Mouse (Mus musculus) lung, adult 2 months (tissue): ENCODE data around the gene Smo.

Source experiments
- CTCF ChIP-seq: fragments of 200-500 bp; IDR thresholded peaks from 2 replicates; pipeline ENCODE4 v1.5.1; 2011; ENCODE audit warnings: mild to moderate bottlenecking, low read length, control low read depth; ENCODE audit not compliant: insufficient read depth
- POLR2A ChIP-seq: fragments of 200-500 bp; IDR thresholded peaks from 2 replicates; pipeline ENCODE4 v1.6.1; 2011; ENCODE audit warnings: low read depth, mild to moderate bottlenecking, control low read depth, low read length, borderline replicate concordance; ENCODE audit errors: extremely low read depth

DNA sequence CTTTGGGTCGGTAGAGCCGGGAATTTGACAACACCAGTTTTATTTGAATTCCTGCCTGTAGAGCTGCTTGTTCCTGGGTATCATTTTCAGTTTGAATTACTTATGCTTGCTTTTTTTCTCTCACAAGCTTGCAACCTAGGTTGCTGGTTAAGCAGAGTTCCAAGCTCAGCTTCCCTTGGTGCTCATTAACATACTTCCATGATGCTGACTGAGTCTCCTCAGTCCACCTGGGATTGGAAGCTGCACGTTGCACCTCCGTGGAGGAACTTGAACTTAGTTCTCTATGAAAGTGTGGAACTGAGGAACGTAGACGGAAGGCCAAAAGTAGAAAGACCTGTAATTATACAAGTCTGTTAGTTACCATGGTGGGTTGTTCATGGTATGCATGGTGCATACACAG is 48.7 kb downstream of the Smo start:
- no peak for TF ChIP-seq CTCF
- TF ChIP-seq POLR2A, result no peak
